Mouse (Mus musculus) liver, embryonic 12.5 days (tissue): ENCODE data around the gene 9330182L06Rik. TPM values are rescaled to one million over a fixed set of nuclear protein-coding genes. Genes with fewer than 3 reads are reported as not detected.

ENCODE experiments used
- ATAC-seq: fragments of 200-750 bp; cut with Nextera tagmentation; 2 replicates; pipeline ENCODE4 v1.8.0; 2017; ENCODE audit warnings: moderate number of reproducible peaks, mild to moderate bottlenecking, moderate library complexity
- H3K27ac ChIP-seq: fragments of 300-500 bp; sonication (generic); 2 replicates; pipeline ENCODE4 v1.5.1; 2016; ENCODE audit warnings: mild to moderate bottlenecking
- H3K27me3 ChIP-seq: fragments of 300-500 bp; sonication (generic); replicated peaks from 2 replicates; pipeline ENCODE4 v1.6.1; 2016; ENCODE audit warnings: mild to moderate bottlenecking, moderate library complexity
- H3K36me3 ChIP-seq: fragments of 300-500 bp; sonication (generic); 2 replicates; pipeline ENCODE4 v1.6.1; 2016; ENCODE audit warnings: mild to moderate bottlenecking, moderate library complexity
- H3K4me1 ChIP-seq: fragments of 300-500 bp; sonication (generic); 2 replicates; pipeline ENCODE4 v1.6.1; 2016
- H3K4me2 ChIP-seq: fragments of 300-500 bp; sonication (generic); 2 replicates; pipeline ENCODE4 v1.6.1; 2016; ENCODE audit warnings: mild to moderate bottlenecking, moderate library complexity
- H3K4me3 ChIP-seq: fragments of 300-500 bp; sonication (generic); 2 replicates; pipeline ENCODE4 v1.5.1; 2016; ENCODE audit warnings: mild to moderate bottlenecking, moderate library complexity
- H3K9ac ChIP-seq: fragments of 300-500 bp; sonication (generic); 2 replicates; pipeline ENCODE4 v1.6.1; 2016; ENCODE audit warnings: mild to moderate bottlenecking, moderate library complexity
- H3K9me3 ChIP-seq: fragments of 300-500 bp; sonication (generic); replicated peaks from 2 replicates; pipeline ENCODE4 v1.6.1; 2016; ENCODE audit warnings: mild to moderate bottlenecking, moderate library complexity
- WGBS: fragments of 180-500 bp; shearing (Covaris S2); methylation state at CpG from one replicate; pipeline ENCODE4 v1.1.7; 2016; ENCODE audit not compliant: insufficient replicate concordance; 5-methylcytosine and 5-hydroxymethylcytosine counted together
- polyA plus RNA-seq: library from polyadenylated mRNA; unstranded; fragments of >200 nt; fragmentation: Nextera tagmentation; extraction: Ambion mirVana; gene quantifications from 2 replicates; pipeline ENCODE4 v1.2.1, GENCODE M21; 2016

Gene 9330182L06Rik
- polyA plus RNA-seq, 1 experiment from 2014 or later = 0.72 TPM

DNA sequence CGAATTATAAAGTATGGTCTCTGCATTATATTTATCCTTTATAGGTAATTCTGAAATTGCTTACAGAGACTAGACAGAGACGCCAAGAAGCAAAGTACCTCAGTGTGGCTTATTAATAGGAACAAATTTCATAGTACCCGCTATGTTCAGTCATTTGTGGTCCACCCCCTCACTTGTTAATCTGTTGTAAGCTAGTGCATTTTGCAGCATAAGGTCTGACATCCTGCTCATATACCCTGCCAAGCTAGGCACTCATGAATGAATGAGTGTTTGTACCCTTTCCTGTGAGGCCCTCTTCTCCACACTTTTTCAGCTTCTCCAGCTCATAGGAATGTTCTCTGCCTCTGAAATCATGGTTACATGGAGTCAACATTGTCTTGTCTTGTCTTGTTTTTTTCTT, 105.2 kb downstream of the 9330182L06Rik start:
- no peaks in the 10 kb centered on the region for H3K9me3 ChIP-seq
- no peak overlapping the region for H3K27ac ChIP-seq
- no peaks in the 10 kb centered on the region for H3K36me3 ChIP-seq
- H3K27me3 ChIP-seq = no peaks in the 10 kb centered on the region
- no peaks in the 10 kb centered on the region for H3K4me1 ChIP-seq
- ATAC-seq = no peak
- no peak overlapping the region for H3K4me2 ChIP-seq
- H3K9ac ChIP-seq = no peak overlapping the region
- no peak overlapping the region for H3K4me3 ChIP-seq
- 68% methylated on average over 3 of the region's 3 CpGs for whole genome bisulfite sequencing

GRCm38 (mm10) chr5:9373341-9373740, 107.4 kb downstream of the 9330182L06Rik start:
- H3K36me3 ChIP-seq = no peaks in the 10 kb centered on the region
- no peak for ATAC-seq
- H3K27me3 ChIP-seq = no peaks in the 10 kb centered on the region
- H3K4me2 ChIP-seq = no peak overlapping the region
- H3K9me3 ChIP-seq = no peaks in the 10 kb centered on the region
- no peaks in the 10 kb centered on the region for H3K4me1 ChIP-seq
- no peak overlapping the region for H3K9ac ChIP-seq
- WGBS = 56% methylated on average over 4 of the region's 4 CpGs
- no peak overlapping the region for H3K27ac ChIP-seq
- no peak overlapping the region for H3K4me3 ChIP-seq

GRCm38 (mm10) chr5:9389968-9390367, 124.0 kb downstream of the 9330182L06Rik start:
- Histone ChIP-seq H3K9me3 (no peaks in the 10 kb centered on the region), H3K36me3 (no peaks in the 10 kb centered on the region), H3K4me1 (no peaks in the 10 kb centered on the region), H3K27me3 (no peaks in the 10 kb centered on the region), H3K4me3 (no peak overlapping the region), H3K4me2 (no peak overlapping the region), H3K9ac (no peak overlapping the region), H3K27ac (no peak overlapping the region)
- ATAC-seq = no peak
- 59% methylated on average over 7 of the region's 7 CpGs for WGBS

GRCm38 (mm10) chr5:9391858-9392393, 126.0 kb downstream of the 9330182L06Rik start:
- H3K9me3 ChIP-seq = no peaks in the 10 kb centered on the region
- no peak overlapping the region for H3K9ac ChIP-seq
- no peaks in the 10 kb centered on the region for H3K36me3 ChIP-seq
- no peaks in the 10 kb centered on the region for H3K4me1 ChIP-seq
- H3K4me2 ChIP-seq = no peak overlapping the region
- no peak for ATAC-seq
- H3K4me3 ChIP-seq = no peak overlapping the region
- no peak overlapping the region for H3K27ac ChIP-seq
- 33% methylated on average over 1 of the region's 1 CpGs for WGBS
- no peaks in the 10 kb centered on the region for H3K27me3 ChIP-seq

GRCm38 (mm10) chr5:9417098-9417497, 151.2 kb downstream of the 9330182L06Rik start:
- Histone ChIP-seq H3K36me3 (no peaks in the 10 kb centered on the region), H3K9ac (no peak overlapping the region), H3K9me3 (no peaks in the 10 kb centered on the region), H3K27ac (no peak overlapping the region), H3K4me3 (no peak overlapping the region), H3K4me2 (no peak overlapping the region), H3K4me1 (no peaks in the 10 kb centered on the region), H3K27me3 (no peaks in the 10 kb centered on the region)
- 50% methylated on average over 7 of the region's 7 CpGs for WGBS
- ATAC-seq = no peak

DNA sequence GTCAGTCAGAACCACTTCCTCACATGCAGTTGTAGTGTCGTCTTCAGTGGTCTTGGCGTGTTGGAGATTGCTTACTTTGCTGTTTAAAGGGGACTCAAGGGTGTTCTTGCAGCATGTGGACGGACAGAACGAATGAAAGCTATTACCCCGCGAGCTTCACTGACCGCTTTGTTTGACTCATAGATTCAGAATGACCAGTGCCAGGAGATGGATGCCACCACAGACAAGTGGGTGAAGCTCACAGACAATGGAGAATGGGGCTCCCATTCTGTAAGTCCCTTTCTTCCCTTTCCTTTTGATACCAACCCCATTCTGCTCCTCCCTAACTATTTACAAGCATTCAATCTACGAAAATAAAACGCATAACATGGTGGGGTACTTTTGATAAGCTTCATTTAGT, 151.9 kb downstream of the 9330182L06Rik start:
- Histone ChIP-seq H3K4me1 (no peaks in the 10 kb centered on the region), H3K36me3 (no peaks in the 10 kb centered on the region), H3K9me3 (no peaks in the 10 kb centered on the region), H3K27ac (no peak overlapping the region), H3K9ac (no peak overlapping the region), H3K4me3 (no peak overlapping the region), H3K4me2 (no peak overlapping the region), H3K27me3 (no peaks in the 10 kb centered on the region)
- WGBS = 76% methylated on average over 9 of the region's 9 CpGs
- ATAC-seq = no peak

DNA sequence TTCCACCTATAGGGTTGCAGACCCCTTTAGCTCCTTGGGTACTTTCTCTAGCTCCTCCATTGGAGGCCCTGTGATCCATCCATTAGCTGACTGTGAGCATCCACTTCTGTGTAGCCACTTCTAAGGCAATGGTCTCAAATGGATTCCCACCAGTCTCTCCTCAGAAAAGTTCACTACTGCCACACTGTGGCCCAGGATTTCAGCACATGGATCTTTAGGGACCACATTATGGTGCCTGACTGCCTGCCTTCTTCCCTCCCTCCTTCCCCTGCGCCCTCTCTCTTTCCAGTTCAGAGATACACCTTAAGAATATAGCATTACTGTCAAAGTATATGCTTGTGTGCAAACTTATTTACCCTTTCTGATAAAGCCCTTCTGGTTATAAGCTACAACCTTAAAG, 154.0 kb downstream of the 9330182L06Rik start:
- Histone ChIP-seq H3K9ac (no peak overlapping the region), H3K36me3 (no peaks in the 10 kb centered on the region), H3K4me1 (no peaks in the 10 kb centered on the region), H3K4me3 (no peak overlapping the region), H3K9me3 (no peaks in the 10 kb centered on the region), H3K4me2 (no peak overlapping the region), H3K27me3 (no peaks in the 10 kb centered on the region), H3K27ac (no peak overlapping the region)
- 28% methylated on average over 1 of the region's 1 CpGs for WGBS
- ATAC-seq = no peak

GRCm38 (mm10) chr5:9424464-9424863, 158.5 kb downstream of the 9330182L06Rik start:
- Histone ChIP-seq H3K4me3 (no peak overlapping the region), H3K36me3 (no peaks in the 10 kb centered on the region), H3K4me1 (no peaks in the 10 kb centered on the region), H3K4me2 (no peak overlapping the region), H3K9me3 (no peaks in the 10 kb centered on the region), H3K27ac (no peak overlapping the region), H3K9ac (no peak overlapping the region), H3K27me3 (no peaks in the 10 kb centered on the region)
- no peak for ATAC-seq
- WGBS = 51% methylated on average over 2 of the region's 2 CpGs

DNA sequence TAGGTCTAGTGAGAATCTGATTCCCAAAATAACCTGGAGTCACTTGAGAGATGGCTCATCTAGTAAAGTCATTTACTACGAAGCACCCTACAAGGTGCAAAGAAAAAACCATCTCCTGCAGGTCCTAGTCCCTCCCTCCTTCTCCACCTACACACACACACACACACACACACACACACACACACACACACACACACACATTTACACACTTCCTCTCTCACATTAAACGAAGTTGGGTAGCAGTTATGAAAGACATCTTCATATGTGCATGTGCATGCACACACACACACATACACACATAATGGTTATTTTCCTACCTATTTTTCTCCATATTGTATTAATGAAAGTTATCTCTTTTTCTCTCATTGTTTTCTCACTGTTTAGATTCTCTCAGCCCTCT, 161.2 kb downstream of the 9330182L06Rik start:
- Histone ChIP-seq H3K36me3 (no peaks in the 10 kb centered on the region), H3K4me3 (no peak overlapping the region), H3K9ac (no peak overlapping the region), H3K4me2 (no peak overlapping the region), H3K9me3 (no peaks in the 10 kb centered on the region), H3K4me1 (no peaks in the 10 kb centered on the region), H3K27me3 (no peaks in the 10 kb centered on the region), H3K27ac (no peak overlapping the region)
- ATAC-seq = no peak
- 58% methylated on average over 2 of the region's 2 CpGs for WGBS

DNA sequence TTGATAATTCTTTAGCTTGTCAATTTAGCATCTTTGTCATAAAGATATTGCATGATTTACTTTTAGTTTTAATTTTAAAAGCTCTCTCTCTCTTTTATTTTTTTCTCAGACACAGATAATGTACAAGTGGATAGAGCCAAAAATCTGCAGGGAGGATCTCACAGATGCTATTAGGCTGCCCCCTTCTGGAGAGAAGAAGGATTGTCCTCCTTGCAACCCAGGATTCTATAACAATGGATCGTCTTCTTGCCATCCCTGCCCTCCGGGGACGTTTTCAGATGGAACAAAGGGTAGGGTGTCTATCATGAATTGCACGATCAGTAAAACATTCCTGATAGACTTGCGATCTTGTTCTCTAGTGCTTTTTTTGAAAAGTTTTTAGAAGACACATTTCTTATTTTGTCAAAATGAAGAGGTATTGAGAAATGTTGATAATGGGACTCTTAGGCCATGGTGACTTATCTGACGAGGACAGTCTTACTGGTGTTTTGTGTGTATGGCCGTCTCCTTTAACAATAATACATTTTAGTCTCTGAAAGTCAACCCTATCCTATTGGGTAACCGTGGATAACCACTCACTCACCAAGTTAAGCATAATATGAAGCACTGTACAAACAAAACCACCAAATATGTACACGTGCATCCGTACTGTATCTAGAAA, 161.8 kb downstream of the 9330182L06Rik start:
- no peak overlapping the region for H3K9ac ChIP-seq
- H3K4me1 ChIP-seq = no peaks in the 10 kb centered on the region
- no peaks in the 10 kb centered on the region for H3K9me3 ChIP-seq
- no peak overlapping the region for H3K4me3 ChIP-seq
- no peak for ATAC-seq
- no peaks in the 10 kb centered on the region for H3K27me3 ChIP-seq
- no peaks in the 10 kb centered on the region for H3K36me3 ChIP-seq
- no peak overlapping the region for H3K4me2 ChIP-seq
- H3K27ac ChIP-seq = no peak overlapping the region
- WGBS = 40% methylated on average over 10 of the region's 10 CpGs

DNA sequence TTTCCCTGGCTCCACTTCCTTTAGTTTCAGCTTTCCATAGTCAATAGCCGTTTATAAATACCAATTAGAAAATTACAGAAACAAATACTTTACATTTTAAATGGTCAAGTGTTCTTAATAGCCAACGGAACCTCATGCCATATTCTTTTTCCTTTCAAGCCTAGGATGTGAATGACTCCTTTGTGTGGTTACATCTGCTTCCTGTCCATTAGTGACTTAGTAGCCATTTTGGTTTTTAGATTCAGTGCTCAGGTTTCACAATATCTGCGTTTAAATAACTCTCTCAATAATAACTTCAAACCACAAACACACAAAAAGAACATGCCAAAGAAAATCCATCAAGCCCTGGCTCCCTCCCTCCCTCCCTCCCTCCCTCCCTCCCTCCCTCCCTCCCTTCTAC, 162.8 kb downstream of the 9330182L06Rik start:
- no peak overlapping the region for H3K9ac ChIP-seq
- 36% methylated on average over 3 of the region's 3 CpGs for WGBS
- H3K9me3 ChIP-seq = no peaks in the 10 kb centered on the region
- H3K4me2 ChIP-seq = no peak overlapping the region
- H3K4me3 ChIP-seq = no peak overlapping the region
- no peaks in the 10 kb centered on the region for H3K36me3 ChIP-seq
- no peak overlapping the region for H3K27ac ChIP-seq
- no peaks in the 10 kb centered on the region for H3K27me3 ChIP-seq
- no peaks in the 10 kb centered on the region for H3K4me1 ChIP-seq
- ATAC-seq = no peak

DNA sequence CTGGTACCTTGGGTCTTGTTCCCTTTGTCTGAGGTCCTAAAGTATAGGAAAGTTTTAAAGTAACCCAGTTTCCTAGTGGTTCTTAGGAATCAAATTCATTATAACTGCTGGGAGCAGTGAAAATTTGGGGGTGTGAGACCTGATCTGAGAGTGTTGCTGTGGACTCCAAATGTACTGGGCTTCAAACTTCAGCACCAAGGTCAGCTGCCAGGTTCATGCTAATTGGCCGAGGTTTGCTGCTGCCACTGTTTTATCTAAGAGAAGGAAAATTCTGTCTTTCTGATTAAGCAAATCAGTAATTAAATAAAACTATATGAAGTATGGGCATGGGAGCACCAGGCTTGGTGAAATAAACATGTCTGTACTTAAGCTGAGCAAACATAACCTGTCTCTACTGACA, 180.2 kb downstream of the 9330182L06Rik start:
- H3K27me3 ChIP-seq = no peaks in the 10 kb centered on the region
- 4% methylated on average over 1 of the region's 1 CpGs for WGBS
- no peaks in the 10 kb centered on the region for H3K4me1 ChIP-seq
- H3K27ac ChIP-seq = no peak overlapping the region
- no peaks in the 10 kb centered on the region for H3K36me3 ChIP-seq
- H3K4me2 ChIP-seq = no peak overlapping the region
- no peak for ATAC-seq
- no peak overlapping the region for H3K4me3 ChIP-seq
- no peak overlapping the region for H3K9ac ChIP-seq
- H3K9me3 ChIP-seq = no peaks in the 10 kb centered on the region

DNA sequence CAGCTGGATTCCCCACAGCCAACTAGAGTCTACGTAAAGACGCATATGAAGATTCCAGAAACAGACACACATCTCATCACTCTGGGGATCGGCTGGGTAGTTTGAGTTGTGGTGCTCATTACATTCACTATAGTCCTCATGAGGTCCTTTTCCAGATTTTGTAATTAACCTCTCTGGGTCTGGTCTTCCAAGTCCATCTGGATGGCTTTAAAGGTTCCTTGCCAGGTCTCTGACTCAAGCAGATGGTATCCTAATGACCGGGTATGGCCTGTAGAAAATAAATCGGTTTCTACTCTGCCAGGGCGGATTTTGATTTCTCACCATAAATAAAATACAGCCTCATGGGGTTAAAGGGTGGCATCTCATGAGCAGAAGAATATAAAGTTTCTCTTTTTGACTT, 183.0 kb downstream of the 9330182L06Rik start:
- no peak overlapping the region for H3K27ac ChIP-seq
- H3K9ac ChIP-seq = no peak overlapping the region
- no peak overlapping the region for H3K4me3 ChIP-seq
- no peak for ATAC-seq
- 71% methylated on average over 6 of the region's 6 CpGs for WGBS
- no peaks in the 10 kb centered on the region for H3K4me1 ChIP-seq
- H3K36me3 ChIP-seq = no peaks in the 10 kb centered on the region
- no peaks in the 10 kb centered on the region for H3K27me3 ChIP-seq
- H3K4me2 ChIP-seq = no peak overlapping the region
- H3K9me3 ChIP-seq = no peaks in the 10 kb centered on the region
